Mouse (Mus musculus): ENCODE data around the gene Gm4553.
"Not testable (repeated sequence)": the region's sequence is repeated elsewhere in the genome, so short reads cannot be mapped to it uniquely, and the experiment has no call there.

Gm4553 gene

GRCm38 (mm10) chr7:142134206-142134995 lies 31.1 kb downstream of the Gm4553 start:
- no peak for DNase-seq

GRCm38 (mm10) chr7:142128843-142129242 lies 36.7 kb downstream of the Gm4553 start:
- DNase-seq, result no peak

GRCm38 (mm10) chr7:142120629-142121028 lies 44.9 kb downstream of the Gm4553 start, which contains the start of gene Gm45618:
Gm45618 (minus strand) TSS chr7:142120729.
- DNase-seq, result not testable (repeated sequence)

GRCm38 (mm10) chr7:142119632-142120031 lies 45.9 kb downstream of the Gm4553 start:
- no peak for DNase-seq

All from thymus, adult 18-20 months (tissue).